Mouse (Mus musculus): ENCODE measurements at regions not wholly inside any gene's neighbourhood (a gene's known extent, or its start where the extent isn't known, plus 50 kb on each side); places are given as distances from the start of the nearest gene placed in this dataset.

DNA sequence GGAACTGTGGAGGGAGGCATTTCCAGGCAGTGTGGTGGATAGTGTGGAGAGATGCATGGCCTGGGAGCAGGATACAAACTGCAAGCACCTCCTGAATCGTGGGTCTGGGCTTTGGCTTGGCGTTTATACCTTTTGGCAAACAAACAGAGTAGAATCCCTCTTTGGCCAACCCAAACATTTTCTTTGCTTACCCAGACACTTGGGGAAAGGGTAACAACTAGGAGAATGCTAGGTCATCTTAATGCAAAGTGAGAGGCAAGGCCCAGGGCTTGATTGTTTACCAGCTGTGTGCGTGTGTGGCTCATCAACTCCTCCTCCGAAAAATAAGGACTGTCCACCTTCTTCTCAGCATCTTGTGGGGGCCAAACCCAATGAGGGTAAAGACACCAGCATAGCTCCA lies 61.1 kb upstream of the Abca1 start:
- no peak overlapping the region for H3ac ChIP-seq (ENCODE audit: control insufficient read depth, insufficient read length, low read depth)
- no peaks in the 10 kb centered on the region for H3K79me2 ChIP-seq (ENCODE audit: control insufficient read depth, insufficient read depth)
- no peaks in the 10 kb centered on the region for H3K36me3 ChIP-seq (ENCODE audit: control insufficient read depth, insufficient read depth)
- H3K79me3 ChIP-seq (ENCODE audit: low read depth) = no peaks in the 10 kb centered on the region
- TF ChIP-seq CEBPB (IDR thresholded peaks at IDR 0.05; ENCODE audit: low read depth) (no peak), MYOD1 (IDR thresholded peaks at IDR 0.05; ENCODE audit: control insufficient read depth, insufficient read length, low read depth) (no peak)
- H3K4me3 ChIP-seq (ENCODE audit: insufficient read depth, poor library complexity, severe bottlenecking) = no peak overlapping the region
- no peaks in the 10 kb centered on the region for H3K27me3 ChIP-seq (ENCODE audit: control insufficient read depth, insufficient read depth, insufficient read length)

DNA sequence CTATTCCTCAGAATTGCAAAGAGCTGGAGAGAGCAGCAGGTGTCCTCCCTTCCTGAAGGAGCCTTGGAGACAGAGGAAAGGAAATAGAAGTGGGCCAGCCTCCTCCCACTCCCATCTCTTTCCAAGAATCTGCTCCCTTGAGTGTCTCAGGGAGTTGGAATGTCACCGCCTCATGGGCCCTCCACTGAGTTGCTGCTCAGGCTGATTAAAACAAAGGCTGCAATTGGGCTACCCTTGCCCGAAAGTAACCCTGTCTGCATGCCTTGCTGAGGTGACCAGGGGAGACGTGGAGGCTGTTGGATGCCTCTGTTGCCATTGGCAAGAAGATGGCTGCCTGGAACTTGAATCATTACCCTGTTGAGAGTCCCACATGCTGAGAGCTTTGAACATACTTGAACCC lies 59.7 kb upstream of the Abca1 start:
- TF ChIP-seq FOSL1 (IDR thresholded peaks at IDR 0.05; ENCODE audit: insufficient read depth, low read length, poor library complexity, severe bottlenecking) = no peak
- TF ChIP-seq USF1 (IDR thresholded peaks at IDR 0.05; ENCODE audit: low read depth) = no peak
- no peak for TF ChIP-seq MYOD1 (IDR thresholded peaks at IDR 0.05; ENCODE audit: control insufficient read depth, insufficient read length, low read depth)
- TF ChIP-seq CEBPB (IDR thresholded peaks at IDR 0.05; ENCODE audit: low read depth) = no peak
- no peak for TF ChIP-seq MAX (IDR thresholded peaks at IDR 0.05)
- no peak for TF ChIP-seq MYOG (IDR thresholded peaks at IDR 0.05; ENCODE audit: control insufficient read depth, extremely low read depth, insufficient read length)
- no peak for TF ChIP-seq CTCF (IDR thresholded peaks at IDR 0.05; ENCODE audit: control insufficient read depth, insufficient read depth, insufficient read length)
- no peak overlapping the region for H3K4me3 ChIP-seq (ENCODE audit: insufficient read depth, poor library complexity, severe bottlenecking)
- H3K36me3 ChIP-seq (ENCODE audit: control insufficient read depth, insufficient read depth) = no peaks in the 10 kb centered on the region
- H3K27me3 ChIP-seq (ENCODE audit: control insufficient read depth, insufficient read depth, insufficient read length) = no peaks in the 10 kb centered on the region
- no peaks in the 10 kb centered on the region for H3K79me3 ChIP-seq (ENCODE audit: low read depth)
- no peak overlapping the region for H3ac ChIP-seq (ENCODE audit: control insufficient read depth, insufficient read length, low read depth)
- no peaks in the 10 kb centered on the region for H3K79me2 ChIP-seq (ENCODE audit: control insufficient read depth, insufficient read depth)

DNA sequence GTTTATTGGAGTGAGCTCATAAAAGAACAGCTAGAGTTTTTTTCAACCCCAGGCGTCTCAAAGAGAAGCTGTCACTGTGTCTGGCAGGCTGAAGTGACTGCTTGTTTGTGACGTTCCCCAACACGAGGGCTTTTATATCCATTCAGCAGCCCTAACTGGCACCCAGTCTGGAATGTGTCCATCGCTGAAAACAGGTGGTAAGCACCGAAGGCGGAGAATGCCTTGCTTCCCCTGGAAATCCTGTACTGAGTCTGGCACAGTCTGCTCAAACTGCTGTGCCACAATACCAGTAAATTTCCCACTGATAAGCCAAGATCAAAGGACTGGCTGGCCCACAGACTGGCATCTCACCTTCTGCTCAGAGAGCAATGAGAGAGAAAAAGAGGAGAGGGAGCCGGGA lies 59.1 kb upstream of the Abca1 start:
- no peaks in the 10 kb centered on the region for H3K79me3 ChIP-seq (ENCODE audit: low read depth)
- H3K36me3 ChIP-seq (ENCODE audit: control insufficient read depth, insufficient read depth) = no peaks in the 10 kb centered on the region
- no peaks in the 10 kb centered on the region for H3K79me2 ChIP-seq (ENCODE audit: control insufficient read depth, insufficient read depth)
- H3ac ChIP-seq (ENCODE audit: control insufficient read depth, insufficient read length, low read depth) = no peak overlapping the region
- no peak for TF ChIP-seq CEBPB (IDR thresholded peaks at IDR 0.05; ENCODE audit: low read depth)
- no peak for TF ChIP-seq FOSL1 (IDR thresholded peaks at IDR 0.05; ENCODE audit: insufficient read depth, low read length, poor library complexity, severe bottlenecking)
- no peak for TF ChIP-seq MYOD1 (IDR thresholded peaks at IDR 0.05; ENCODE audit: control insufficient read depth, insufficient read length, low read depth)
- TF ChIP-seq USF1 (IDR thresholded peaks at IDR 0.05; ENCODE audit: low read depth) = no peak
- TF ChIP-seq MYOG (IDR thresholded peaks at IDR 0.05; ENCODE audit: control insufficient read depth, extremely low read depth, insufficient read length) = no peak
- no peak for TF ChIP-seq CTCF (IDR thresholded peaks at IDR 0.05; ENCODE audit: control insufficient read depth, insufficient read depth, insufficient read length)
- TF ChIP-seq MAX (IDR thresholded peaks at IDR 0.05) = no peak
- H3K4me3 ChIP-seq (ENCODE audit: insufficient read depth, poor library complexity, severe bottlenecking) = no peak overlapping the region
- no peaks in the 10 kb centered on the region for H3K27me3 ChIP-seq (ENCODE audit: control insufficient read depth, insufficient read depth, insufficient read length)

DNA sequence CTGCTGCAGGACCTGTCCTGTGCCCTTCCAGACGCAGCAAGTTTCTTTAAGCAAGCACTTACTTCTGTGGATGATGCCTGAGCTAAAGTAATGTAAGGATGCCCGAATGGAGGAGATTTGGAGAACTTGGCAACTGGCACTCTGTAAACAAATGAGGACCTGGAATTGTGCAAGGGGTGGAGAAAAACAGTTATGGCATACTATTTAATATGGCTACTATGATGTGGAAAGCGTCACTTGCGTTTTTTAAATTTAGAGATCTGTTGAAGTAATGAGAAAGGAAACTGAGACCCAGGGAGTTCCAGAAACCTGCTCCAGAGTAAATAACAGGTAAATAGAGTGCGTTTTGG lies 58.6 kb upstream of the Abca1 start:
- Histone ChIP-seq H3K79me3 (ENCODE audit: low read depth) (no peaks in the 10 kb centered on the region), H3K79me2 (ENCODE audit: control insufficient read depth, insufficient read depth) (no peaks in the 10 kb centered on the region), H3K27me3 (ENCODE audit: control insufficient read depth, insufficient read depth, insufficient read length) (no peaks in the 10 kb centered on the region), H3K36me3 (ENCODE audit: control insufficient read depth, insufficient read depth) (no peaks in the 10 kb centered on the region), H3K4me3 (ENCODE audit: insufficient read depth, poor library complexity, severe bottlenecking) (no peak overlapping the region), H3ac (ENCODE audit: control insufficient read depth, insufficient read length, low read depth) (no peak overlapping the region)
- TF ChIP-seq CTCF (IDR thresholded peaks at IDR 0.05; ENCODE audit: control insufficient read depth, insufficient read depth, insufficient read length) (no peak), FOSL1 (IDR thresholded peaks at IDR 0.05; ENCODE audit: insufficient read depth, low read length, poor library complexity, severe bottlenecking) (no peak), CEBPB (IDR thresholded peaks at IDR 0.05; ENCODE audit: low read depth) (no peak), MAX (IDR thresholded peaks at IDR 0.05) (no peak), USF1 (IDR thresholded peaks at IDR 0.05; ENCODE audit: low read depth) (no peak), MYOD1 (IDR thresholded peaks at IDR 0.05; ENCODE audit: control insufficient read depth, insufficient read length, low read depth) (no peak), MYOG (IDR thresholded peaks at IDR 0.05; ENCODE audit: control insufficient read depth, extremely low read depth, insufficient read length) (no peak)

DNA sequence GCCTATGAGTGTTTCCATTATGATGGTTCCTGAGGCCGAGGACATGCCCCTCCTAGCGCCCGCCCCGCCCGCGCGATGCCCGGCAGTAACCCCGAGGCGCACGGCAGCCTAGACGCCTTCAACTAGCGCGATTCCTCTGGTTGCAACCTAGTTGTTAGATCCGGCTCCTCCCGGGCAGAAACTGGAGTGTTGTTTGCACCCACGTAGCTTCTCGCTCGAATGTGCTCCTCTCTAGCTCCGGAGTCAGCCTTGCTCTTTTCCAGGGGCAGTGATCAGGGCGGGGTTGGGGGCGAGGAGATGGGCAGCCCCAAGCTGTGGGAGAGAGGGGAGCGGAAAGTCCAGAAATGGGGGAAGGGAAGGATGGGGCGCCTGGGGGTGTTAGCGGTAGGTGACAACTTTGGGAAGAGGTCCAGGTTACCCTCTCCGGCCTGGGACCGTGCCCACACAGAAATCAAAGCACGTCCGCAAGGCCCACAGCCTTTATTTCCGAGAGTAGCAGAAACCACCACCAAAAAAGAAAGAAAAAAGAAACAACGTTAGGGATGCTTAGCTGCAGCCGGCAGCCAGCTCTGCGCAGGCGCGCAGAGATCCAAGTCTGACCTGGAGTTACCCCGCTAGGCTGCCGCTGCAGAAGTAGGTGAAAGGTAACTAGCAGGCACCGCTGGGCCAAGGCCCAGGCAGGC lies 58.1 kb upstream of the Abca1 start:
- Histone ChIP-seq H3K79me2 (ENCODE audit: control insufficient read depth, insufficient read depth) (no peaks in the 10 kb centered on the region), H3K79me3 (ENCODE audit: low read depth) (no peaks in the 10 kb centered on the region), H3K4me3 (ENCODE audit: insufficient read depth, poor library complexity, severe bottlenecking) (no peak overlapping the region), H3K36me3 (ENCODE audit: control insufficient read depth, insufficient read depth) (no peaks in the 10 kb centered on the region), H3K27me3 (ENCODE audit: control insufficient read depth, insufficient read depth, insufficient read length) (no peaks in the 10 kb centered on the region), H3ac (ENCODE audit: control insufficient read depth, insufficient read length, low read depth) (no peak overlapping the region)
- TF ChIP-seq MAX (IDR thresholded peaks at IDR 0.05) (no peak), MYOG (IDR thresholded peaks at IDR 0.05; ENCODE audit: control insufficient read depth, extremely low read depth, insufficient read length) (no peak), MYOD1 (IDR thresholded peaks at IDR 0.05; ENCODE audit: control insufficient read depth, insufficient read length, low read depth) (no peak), CEBPB (IDR thresholded peaks at IDR 0.05; ENCODE audit: low read depth) (no peak), USF1 (IDR thresholded peaks at IDR 0.05; ENCODE audit: low read depth) (no peak), FOSL1 (IDR thresholded peaks at IDR 0.05; ENCODE audit: insufficient read depth, low read length, poor library complexity, severe bottlenecking) (no peak), CTCF (IDR thresholded peaks at IDR 0.05; ENCODE audit: control insufficient read depth, insufficient read depth, insufficient read length) (no peak)

DNA sequence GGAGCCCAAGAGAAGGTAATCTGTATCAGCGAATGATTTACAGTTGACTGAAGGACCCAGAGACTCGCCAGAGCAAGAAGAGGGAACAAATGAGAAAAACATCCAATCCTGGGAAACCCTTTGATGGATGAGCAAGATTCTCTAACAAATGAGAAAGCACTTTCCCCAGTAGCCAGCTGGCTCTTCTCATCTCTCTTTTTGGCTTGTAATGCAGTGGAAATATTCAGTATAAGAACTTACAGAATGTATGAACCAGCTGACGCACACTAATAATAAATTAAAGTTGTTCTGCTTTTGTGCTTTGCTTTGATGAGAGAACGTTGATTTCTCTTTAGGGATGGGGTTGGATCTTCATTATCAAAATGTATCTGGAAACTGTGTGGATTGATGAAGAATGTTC lies 52.8 kb upstream of the Abca1 start:
- TF ChIP-seq MYOD1 (IDR thresholded peaks at IDR 0.05; ENCODE audit: control insufficient read depth, insufficient read length, low read depth) (no peak), USF1 (IDR thresholded peaks at IDR 0.05; ENCODE audit: low read depth) (no peak), CEBPB (IDR thresholded peaks at IDR 0.05; ENCODE audit: low read depth) (no peak), CTCF (IDR thresholded peaks at IDR 0.05; ENCODE audit: control insufficient read depth, insufficient read depth, insufficient read length) (no peak), MYOG (IDR thresholded peaks at IDR 0.05; ENCODE audit: control insufficient read depth, extremely low read depth, insufficient read length) (no peak), MAX (IDR thresholded peaks at IDR 0.05) (no peak), FOSL1 (IDR thresholded peaks at IDR 0.05; ENCODE audit: insufficient read depth, low read length, poor library complexity, severe bottlenecking) (no peak)
- Histone ChIP-seq H3K4me3 (ENCODE audit: insufficient read depth, poor library complexity, severe bottlenecking) (no peak overlapping the region), H3ac (ENCODE audit: control insufficient read depth, insufficient read length, low read depth) (no peak overlapping the region), H3K79me2 (ENCODE audit: control insufficient read depth, insufficient read depth) (no peaks in the 10 kb centered on the region), H3K79me3 (ENCODE audit: low read depth) (no peaks in the 10 kb centered on the region), H3K36me3 (ENCODE audit: control insufficient read depth, insufficient read depth) (no peaks in the 10 kb centered on the region), H3K27me3 (ENCODE audit: control insufficient read depth, insufficient read depth, insufficient read length) (no peaks in the 10 kb centered on the region)
